Mouse (Mus musculus) bone marrow macrophage, adult 2 months (primary cell): ENCODE measurements at regions not wholly inside any gene's neighbourhood (a gene's known extent, or its start where the extent isn't known, plus 50 kb on each side); places are given as distances from the start of the nearest gene placed in this dataset.

Experiments
- H3K27ac ChIP-seq: 2 replicates; pipeline ENCODE4 v1.5.1; 2012; ENCODE audit warnings: low read depth, low read length; ENCODE audit not compliant: insufficient read depth
- H3K4me1 ChIP-seq: 2 replicates; pipeline ENCODE4 v1.6.1; 2012; ENCODE audit warnings: low read length; ENCODE audit not compliant: control insufficient read depth, insufficient read depth
- H3K4me3 ChIP-seq: 2 replicates; pipeline ENCODE4 v1.5.1; 2012; ENCODE audit warnings: mild to moderate bottlenecking, low read length, moderate library complexity; ENCODE audit not compliant: insufficient read depth
- CTCF ChIP-seq: IDR thresholded peaks from 2 replicates; pipeline ENCODE4 v1.5.1; 2012; ENCODE audit warnings: low read depth, mild to moderate bottlenecking, low read length, moderate library complexity
- POLR2A ChIP-seq: IDR thresholded peaks from 2 replicates; pipeline ENCODE4 v1.6.1; 2012; ENCODE audit warnings: mild to moderate bottlenecking, low read depth, low read length, borderline replicate concordance

GRCm38 (mm10) chr7:116959196-116959895 lies 421.4 kb upstream of the Xylt1 start:
- no peaks in the 10 kb centered on the region for H3K4me1 ChIP-seq
- no peak overlapping the region for H3K4me3 ChIP-seq
- H3K27ac ChIP-seq: no peak overlapping the region
- no peak for TF ChIP-seq CTCF
- TF ChIP-seq POLR2A: no peak

- H3K4me1 ChIP-seq: no peaks in the 10 kb centered on the region
- no peak for TF ChIP-seq POLR2A
- TF ChIP-seq CTCF: no peak
- no peak overlapping the region for H3K4me3 ChIP-seq
- H3K27ac ChIP-seq: no peak overlapping the region
Observed at GRCm38 (mm10) chr7:116963839-116964238, 416.9 kb upstream of the Xylt1 start.

GRCm38 (mm10) chr7:116991351-116991750 lies 389.4 kb upstream of the Xylt1 start:
- TF ChIP-seq CTCF (no peak), POLR2A (no peak)
- H3K4me1 ChIP-seq: no peaks in the 10 kb centered on the region

GRCm38 (mm10) chr7:116992166-116992565 lies 388.6 kb upstream of the Xylt1 start:
- Histone ChIP-seq H3K4me3 (no peak overlapping the region), H3K4me1 (no peaks in the 10 kb centered on the region), H3K27ac (no peak overlapping the region)
- TF ChIP-seq POLR2A (no peak), CTCF (no peak)

More at GRCm38 (mm10) chr7:116991351-116991750, 389.4 kb upstream of the Xylt1 start:
- Histone ChIP-seq H3K4me3 (no peak overlapping the region), H3K27ac (no peak overlapping the region)

- TF ChIP-seq POLR2A (no peak), CTCF (no peak)
- Histone ChIP-seq H3K27ac (no peak overlapping the region), H3K4me1 (no peaks in the 10 kb centered on the region), H3K4me3 (no peak overlapping the region)
Observed at GRCm38 (mm10) chr7:116995770-116996169, 385.0 kb upstream of the Xylt1 start.

GRCm38 (mm10) chr7:117003167-117003566 lies 377.6 kb upstream of the Xylt1 start:
- Histone ChIP-seq H3K4me1 (no peaks in the 10 kb centered on the region), H3K27ac (no peak overlapping the region), H3K4me3 (no peak overlapping the region)
- TF ChIP-seq CTCF (no peak), POLR2A (no peak)

GRCm38 (mm10) chr7:117018349-117018748 lies 362.4 kb upstream of the Xylt1 start:
- no peaks in the 10 kb centered on the region for H3K4me1 ChIP-seq
- no peak overlapping the region for H3K27ac ChIP-seq
- H3K4me3 ChIP-seq: no peak overlapping the region
- TF ChIP-seq POLR2A (no peak), CTCF (no peak)

GRCm38 (mm10) chr7:117021716-117022115 lies 359.1 kb upstream of the Xylt1 start:
- TF ChIP-seq POLR2A (no peak), CTCF (no peak)
- H3K27ac ChIP-seq: no peak overlapping the region

GRCm38 (mm10) chr7:117044926-117045325 lies 335.9 kb upstream of the Xylt1 start:
- Histone ChIP-seq H3K4me1 (no peaks in the 10 kb centered on the region), H3K27ac (no peak overlapping the region), H3K4me3 (no peak overlapping the region)
- TF ChIP-seq POLR2A (no peak), CTCF (no peak)

More at GRCm38 (mm10) chr7:117021716-117022115, 359.1 kb upstream of the Xylt1 start:
- Histone ChIP-seq H3K4me3 (no peak overlapping the region), H3K4me1 (no peaks in the 10 kb centered on the region)

- no peak overlapping the region for H3K4me3 ChIP-seq
- no peak for TF ChIP-seq POLR2A
- TF ChIP-seq CTCF: no peak
- H3K4me1 ChIP-seq: no peaks in the 10 kb centered on the region
- no peak overlapping the region for H3K27ac ChIP-seq
Observed at GRCm38 (mm10) chr7:117049249-117049648, 331.5 kb upstream of the Xylt1 start.

- Histone ChIP-seq H3K4me3 (no peak overlapping the region), H3K4me1 (no peaks in the 10 kb centered on the region), H3K27ac (no peak overlapping the region)
- TF ChIP-seq CTCF (no peak), POLR2A (no peak)
Observed at GRCm38 (mm10) chr7:117065771-117066170, 315.0 kb upstream of the Xylt1 start.
